Mouse (Mus musculus): ENCODE measurements around the gene Wdr27.
"Not testable (repeated sequence)": the region's sequence is repeated elsewhere in the genome, so short reads cannot be mapped to it uniquely, and the experiment has no call there.

DNA sequence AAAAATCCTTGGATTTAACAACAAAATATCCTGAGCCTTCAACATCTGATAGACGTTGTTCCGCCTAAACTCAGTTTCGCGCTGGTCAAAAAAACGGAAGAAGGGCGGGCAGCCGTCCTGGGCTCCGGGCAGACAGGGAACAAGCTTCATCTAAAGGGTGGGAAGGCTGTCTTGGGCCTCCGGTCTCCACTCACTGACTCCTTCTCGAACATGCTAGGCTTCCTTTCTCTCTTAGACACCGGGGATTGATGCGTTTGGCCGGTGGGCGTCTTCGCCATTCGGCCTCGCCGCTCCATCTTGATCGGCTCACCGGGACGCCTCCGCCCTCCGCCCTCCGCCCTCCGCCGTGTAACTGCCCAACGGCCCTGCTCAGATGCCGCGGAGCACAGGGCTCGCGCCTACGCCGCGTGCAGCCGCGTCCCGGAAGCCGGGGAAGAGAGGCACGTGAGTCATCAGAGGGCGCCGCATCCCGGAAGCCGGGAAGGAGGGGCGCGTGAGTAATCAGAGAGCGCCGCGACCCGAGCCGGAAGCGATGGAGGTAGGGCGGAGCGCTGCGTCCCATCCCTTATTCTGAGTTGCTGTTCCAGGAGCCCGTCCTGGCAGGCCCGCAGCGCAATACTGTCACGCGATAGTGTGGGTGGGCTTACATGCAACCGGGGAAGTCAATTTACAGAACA, 35.5 kb upstream of the Wdr27 start, which contains the start of the genes 9030025P20Rik and Gm3417:
- TF ChIP-seq CHD2 (IDR thresholded peaks at IDR 0.05; ENCODE audit: low read length); USF2 (conservative IDR thresholded peaks at IDR 0.05; ENCODE audit: low read depth, low read length); CTCF (conservative IDR thresholded peaks at IDR 0.05 in 1 of 2, IDR thresholded peaks at IDR 0.05 in 1 of 2; ENCODE audit: low read depth in 2 of 2, low read length in 2 of 2); POLR2A (IDR thresholded peaks at IDR 0.05; ENCODE audit: low read depth, low read length); EP300 (IDR thresholded peaks at IDR 0.05; ENCODE audit: low read length); UBTF (IDR thresholded peaks at IDR 0.05; ENCODE audit: low read depth, low read length); NELFE (IDR thresholded peaks at IDR 0.05; ENCODE audit: low read depth, low read length); ZKSCAN1 (IDR thresholded peaks at IDR 0.05; ENCODE audit: borderline replicate concordance, low read depth, low read length); MAFK (IDR thresholded peaks at IDR 0.05; ENCODE audit: insufficient replicate concordance, low read length); SIN3A (IDR thresholded peaks at IDR 0.05; ENCODE audit: low read length); USF1 (IDR thresholded peaks at IDR 0.05; ENCODE audit: low read depth, low read length): not testable (repeated sequence)

Data from CH12.LX (cell line).